ENCODE assay signal across 12 mouse cellular contexts in genomic region chr17:50158565-50158964, GRCm38 (mm10). TPM values are rescaled to one million over a fixed set of nuclear protein-coding genes. Genes with fewer than 3 reads are reported as not detected.
DNase-seq lines count a peak whose midpoint lies in the region; ATAC-seq and TF ChIP-seq lines count a peak whose summit lies in the region.
"Had no signal": no experiment of that assay in that cellular context is flagged by ENCODE, and none has a peak within 500 bp of the region (broad histone marks: within the 10 kb centered on the region; RNA-seq: fewer than 3 reads in every experiment).

No protein-coding gene starts in this region.

- TF ChIP-seq CTCF in heart, postnatal 0 days (IDR thresholded peaks at IDR 0.05; ENCODE audit: low read depth) = no peak

- ATAC-seq in heart, postnatal 0 days (ENCODE audit: insufficient read depth, low read depth) = peak; percentile 27; the same call in 1 of the 2 replicates
- ATAC-seq in granulocyte monocyte progenitor cell, adult 5-6 weeks (replicated peaks; ENCODE audit: poor library complexity, severe bottlenecking) = peak; percentile 55
- ATAC-seq in hindbrain, embryonic 13.5 days (ENCODE audit: low FRiP score) = no peak
- ATAC-seq: forebrain, embryonic 15.5 days; hindbrain, postnatal 0 days had no signal

- no peak overlapping the region for H3K4me3 ChIP-seq in heart, postnatal 0 days (ENCODE audit: low read depth, low read length)
- no peak overlapping the region for H3K4me3 ChIP-seq in heart, embryonic 10.5 days
- peak overlapping the region; percentile 18 for H3K4me3 ChIP-seq in megakaryocyte, embryonic 14.5 days (replicated peaks)
- H3K4me3 ChIP-seq in hindbrain, embryonic 13.5 days = no peak overlapping the region
- H3K4me3 ChIP-seq: forebrain, embryonic 15.5 days had no signal

- no peak overlapping the region for H3K4me2 ChIP-seq in heart, postnatal 0 days (ENCODE audit: low read depth, low read length)
- no peak overlapping the region for H3K4me2 ChIP-seq in hindbrain, embryonic 13.5 days
- H3K4me2 ChIP-seq: forebrain, embryonic 15.5 days had no signal

- H3K4me1 ChIP-seq in heart, postnatal 0 days (ENCODE audit: control insufficient read depth, insufficient read depth) = no peaks in the 10 kb centered on the region
- peaks cover 8% of the 10 kb centered on the region for H3K4me1 ChIP-seq in heart, embryonic 10.5 days
- peaks cover 12% of the 10 kb centered on the region; the same call in 1 of the 2 replicates for H3K4me1 ChIP-seq in megakaryocyte, embryonic 14.5 days
- peaks cover 11% of the 10 kb centered on the region for H3K4me1 ChIP-seq in hindbrain, embryonic 13.5 days (replicated peaks)
- H3K4me1 ChIP-seq: forebrain, embryonic 15.5 days had no signal

- H3K9me3 ChIP-seq in heart, postnatal 0 days (replicated peaks; ENCODE audit: control insufficient read depth, low read length) = no peaks in the 10 kb centered on the region
- no peaks in the 10 kb centered on the region for H3K9me3 ChIP-seq in heart, embryonic 10.5 days
- H3K9me3 ChIP-seq in megakaryocyte, embryonic 14.5 days = no peaks in the 10 kb centered on the region
- no peaks in the 10 kb centered on the region for H3K9me3 ChIP-seq in hindbrain, embryonic 13.5 days
- H3K9me3 ChIP-seq: forebrain, embryonic 15.5 days had no signal

- no peak for DNase-seq in heart, postnatal 0 days (ENCODE audit: low spot score)
- no peak for DNase-seq in heart, embryonic 10.5 days (ENCODE audit: low spot score)
- DNase-seq in thymus, postnatal 25 days = peak; percentile 55
- DNase-seq in frontal cortex, postnatal 25 days (ENCODE audit: low spot score in 2 of 2) = no peak
- DNase-seq in left cerebral cortex, adult 9 months (ENCODE audit: low spot score in 2 of 2) = no peak
- DNase-seq: kidney, postnatal 25 days; left cerebral cortex, postnatal 4 days had no signal

- 59% methylated on average over 6 of the region's 6 CpGs for WGBS in heart, postnatal 0 days
- 48% methylated on average over 6 of the region's 6 CpGs for WGBS in heart, embryonic 10.5 days
- 92% methylated on average over 6 of the region's 6 CpGs for WGBS in hindbrain, embryonic 13.5 days

- no peak overlapping the region for H3K27ac ChIP-seq in heart, postnatal 0 days (ENCODE audit: low read depth)
- no peak overlapping the region; the same call in 1 of the 2 replicates for H3K27ac ChIP-seq in heart, embryonic 10.5 days
- no peak overlapping the region for H3K27ac ChIP-seq in hindbrain, embryonic 13.5 days
- H3K27ac ChIP-seq: forebrain, embryonic 15.5 days; hindbrain, postnatal 0 days had no signal

- no peak for TF ChIP-seq EP300 in heart, postnatal 0 days (IDR thresholded peaks at IDR 0.05; ENCODE audit: low read depth)

- peaks cover 19% of the 10 kb centered on the region for H3K36me3 ChIP-seq in heart, postnatal 0 days (replicated peaks; ENCODE audit: control insufficient read depth, insufficient read depth, low read length)
- no peaks in the 10 kb centered on the region for H3K36me3 ChIP-seq in heart, embryonic 10.5 days
- H3K36me3 ChIP-seq in megakaryocyte, embryonic 14.5 days (replicated peaks; ENCODE audit: low read length) = no peaks in the 10 kb centered on the region
- H3K36me3 ChIP-seq in hindbrain, embryonic 13.5 days = no peaks in the 10 kb centered on the region
- H3K36me3 ChIP-seq: forebrain, embryonic 15.5 days had no signal

- H3K27me3 ChIP-seq in heart, postnatal 0 days (ENCODE audit: control insufficient read depth, insufficient read depth, low read length) = no peaks in the 10 kb centered on the region
- no peaks in the 10 kb centered on the region for H3K27me3 ChIP-seq in heart, embryonic 10.5 days (ENCODE audit: insufficient read depth, poor library complexity, severe bottlenecking)
- H3K27me3 ChIP-seq in megakaryocyte, embryonic 14.5 days (replicated peaks) = no peaks in the 10 kb centered on the region
- H3K27me3 ChIP-seq in hindbrain, embryonic 13.5 days = no peaks in the 10 kb centered on the region
- H3K27me3 ChIP-seq: forebrain, embryonic 15.5 days had no signal

- no peak overlapping the region for H3K9ac ChIP-seq in heart, postnatal 0 days (replicated peaks; ENCODE audit: low read depth, low read length)
- H3K9ac ChIP-seq in hindbrain, embryonic 13.5 days = no peak overlapping the region
- H3K9ac ChIP-seq: forebrain, embryonic 15.5 days had no signal

RNA-seq across cellular contexts. Expression of gene Rftn1, which starts 31.9 kb away (rescaled TPM):
- total RNA-seq in heart, postnatal 0 days (2014; rRNA removed; ENCODE audit: low replicate concordance) = 54.8 and 59.5 TPM in 2 replicates
- 32.9 and 36.5 TPM in 2 replicates for polyA plus RNA-seq in heart, postnatal 0 days (2015; fragmentation: Nextera tagmentation; extraction: Ambion mirVana)
- polyA plus RNA-seq in heart, embryonic 10.5 days (2016; fragmentation: Nextera tagmentation; extraction: Ambion mirVana) = 9.2 and 10.9 TPM in 2 replicates
- 9.8 and 25.8 TPM in 2 replicates for total RNA-seq in granulocyte monocyte progenitor cell, adult 5-6 weeks (2014; fragmentation: Nextera tagmentation)
- total RNA-seq in granulocyte monocyte progenitor cell, adult 5-6 weeks (2017) = 26.4 and 32.4 TPM in 2 replicates
- 1.4 and 6.8 TPM in 2 replicates for polyA plus RNA-seq in megakaryocyte, embryonic 14.5 days (2012; ENCODE audit: insufficient read depth, low replicate concordance)
- 14.2 and 17.0 TPM in 2 replicates for polyA plus RNA-seq in hindbrain, embryonic 13.5 days (2015; fragmentation: Nextera tagmentation; extraction: Ambion mirVana)
